Mouse (Mus musculus): ENCODE measurements around the gene Rassf6. TPM values are rescaled to one million over a fixed set of nuclear protein-coding genes. Genes with fewer than 3 reads are reported as not detected.
A peak's percentile ranks its signal among the peaks of the same experiment; 100 is the strongest.

Rassf6 gene
- 1 to 10 TPM; 1.5 to 4.3 TPM for total RNA-seq (2021)
- long read RNA-seq, experiment 1: 0 reads
- long read RNA-seq, experiment 2, partial matches to known transcripts: 0 of 1 reads
- long read RNA-seq, experiment 2, other reads (novel, unspliced or antisense): 0 of 1 reads

GRCm38 (mm10) chr5:90640286-90641217 lies at the start of gene Rassf6:
TSS of gene Rassf6 (minus strand) at chr5:90640657.
- DNase-seq (ENCODE audit: low spot score in 2 of 2): no peak

GRCm38 (mm10) chr5:90689426-90690128 lies 49.1 kb upstream of the Rassf6 start:
- peak in 1 of 2 experiments; percentile 4 for DNase-seq (ENCODE audit: low spot score in 2 of 2)

- no peak for DNase-seq (ENCODE audit: low spot score in 2 of 2)
These were observed 47.5 kb upstream of the Rassf6 start for GRCm38 (mm10) chr5:90687913-90688312.

DNA sequence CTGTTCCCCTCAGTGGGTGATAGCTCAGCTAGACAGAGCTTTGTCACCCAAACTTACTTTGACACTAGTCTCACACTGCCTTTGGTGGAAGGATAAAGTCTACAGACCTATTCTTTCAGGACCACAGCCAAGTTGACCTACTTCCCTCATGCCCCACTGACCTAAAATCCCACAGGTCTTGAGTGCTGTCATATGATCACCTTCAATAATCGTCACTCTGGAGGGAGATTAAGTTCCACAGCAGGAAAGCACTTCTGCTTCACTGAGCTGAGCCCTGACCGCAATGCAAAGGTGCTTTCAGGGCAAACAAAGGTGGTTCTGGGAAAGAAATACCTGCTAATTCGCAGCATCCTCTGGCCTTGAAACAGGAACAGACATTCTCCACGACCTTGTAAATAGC lies 44.5 kb upstream of the Rassf6 start:
- DNase-seq (ENCODE audit: low spot score in 2 of 2): no peak

GRCm38 (mm10) chr5:90681842-90682241 lies 41.4 kb upstream of the Rassf6 start:
- no peak for DNase-seq (ENCODE audit: low spot score in 2 of 2)

DNA sequence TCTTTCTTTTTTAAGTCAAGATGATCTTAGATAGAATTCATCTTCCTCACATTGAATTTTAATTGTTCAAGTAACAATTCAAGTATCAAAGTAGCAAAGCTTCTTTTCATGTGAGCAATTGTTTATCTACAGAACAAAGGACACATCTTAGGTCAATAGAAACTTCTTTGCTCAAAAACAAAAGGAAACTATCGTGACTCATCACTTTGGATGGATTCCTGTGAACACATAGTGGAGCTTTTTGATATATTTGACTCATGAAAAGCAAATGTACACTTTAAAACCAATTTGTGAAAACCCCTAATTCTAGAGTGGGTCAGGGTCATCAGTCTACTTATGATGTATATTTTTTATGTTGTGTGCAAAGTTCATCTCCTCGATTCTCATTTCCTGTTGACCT lies 37.1 kb upstream of the Rassf6 start:
- DNase-seq (ENCODE audit: low spot score in 2 of 2): no peak

DNA sequence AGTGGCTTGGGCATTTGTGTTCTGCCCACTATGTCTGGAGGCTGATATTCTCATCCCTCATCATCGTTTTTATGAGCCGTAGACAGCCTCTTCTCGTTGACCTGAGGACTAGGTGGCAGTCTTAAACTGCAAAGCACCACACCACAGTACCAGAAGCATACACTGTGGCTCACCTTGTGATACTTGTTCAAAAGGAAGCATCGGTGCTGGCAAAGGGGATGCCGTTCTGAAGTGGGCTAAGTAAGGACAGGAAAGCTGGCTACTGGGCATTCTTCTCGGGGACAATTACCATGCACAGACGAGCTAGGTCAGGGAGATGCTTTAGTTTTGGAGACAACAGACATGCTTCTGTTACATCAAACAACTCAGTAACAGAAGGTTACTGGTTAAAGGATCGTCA lies 21.4 kb upstream of the Rassf6 start:
- DNase-seq (ENCODE audit: low spot score in 2 of 2): no peak

GRCm38 (mm10) chr5:90661436-90661835 lies 21.0 kb upstream of the Rassf6 start:
- DNase-seq (ENCODE audit: low spot score in 2 of 2): peak in 1 of 2 experiments; percentile 19

DNA sequence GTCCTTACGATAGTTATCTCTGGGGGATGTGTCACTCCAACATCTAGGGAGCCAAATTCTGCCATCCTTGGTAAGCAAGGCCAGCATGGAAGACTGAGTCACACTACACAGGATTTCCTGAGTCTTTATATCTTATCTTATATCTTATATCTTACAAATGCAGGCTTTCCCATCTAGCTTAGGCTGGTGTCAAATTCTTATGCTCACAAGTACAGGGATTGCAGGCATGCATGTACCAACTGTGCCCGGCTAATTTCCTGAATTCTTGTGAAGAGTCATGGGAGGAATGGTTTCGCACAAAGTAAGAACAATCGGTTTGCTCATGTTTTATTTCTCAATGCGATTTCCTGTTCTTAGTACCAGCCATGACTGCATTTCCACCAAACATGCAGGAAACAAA lies 20.0 kb upstream of the Rassf6 start:
- DNase-seq (ENCODE audit: low spot score in 2 of 2): no peak

GRCm38 (mm10) chr5:90656681-90657080 lies 16.2 kb upstream of the Rassf6 start:
- no peak for DNase-seq (ENCODE audit: low spot score in 2 of 2)

DNA sequence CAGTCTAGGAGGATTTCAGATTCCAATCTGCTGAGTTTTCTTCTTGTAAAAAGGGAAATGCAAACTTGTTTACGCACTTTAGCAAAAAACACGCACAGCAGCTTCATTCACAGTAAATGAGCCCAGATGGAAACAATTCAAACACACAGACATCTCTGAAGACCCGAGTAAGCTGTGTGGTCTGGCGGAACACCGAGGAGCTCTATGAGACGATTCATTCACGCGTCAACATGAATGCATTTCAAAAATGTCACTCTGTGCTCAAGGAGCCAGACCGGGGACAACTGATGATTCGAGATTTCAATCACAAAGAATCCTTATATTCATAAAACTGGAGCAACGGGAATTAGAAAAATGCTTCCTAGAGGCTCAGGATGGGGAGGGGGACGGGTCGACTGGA lies 15.4 kb upstream of the Rassf6 start:
- DNase-seq (ENCODE audit: low spot score in 2 of 2): no peak

GRCm38 (mm10) chr5:90654798-90655197 lies 14.3 kb upstream of the Rassf6 start:
- no peak for DNase-seq (ENCODE audit: low spot score in 2 of 2)

DNA sequence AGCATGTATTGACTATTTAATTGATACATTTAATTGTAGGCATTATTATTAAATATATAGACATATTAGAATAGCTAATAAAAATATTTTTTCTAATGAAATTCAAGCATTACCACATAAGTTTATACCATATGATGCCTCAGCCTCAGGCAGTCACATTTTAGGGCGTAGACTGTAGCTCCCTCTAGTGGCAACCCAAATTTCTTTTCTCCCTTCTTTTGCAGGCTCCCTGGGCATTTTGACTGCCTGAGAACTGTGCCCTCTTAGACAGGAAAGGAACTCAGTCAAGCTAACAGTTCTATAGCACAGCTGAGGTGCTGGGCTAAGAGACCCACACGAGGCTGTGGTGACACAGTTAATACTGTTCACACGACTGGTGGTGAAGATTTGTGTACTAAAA lies 12.3 kb upstream of the Rassf6 start:
- no peak for DNase-seq (ENCODE audit: low spot score in 2 of 2)

GRCm38 (mm10) chr5:90650466-90651150 lies 10.2 kb upstream of the Rassf6 start:
- DNase-seq (ENCODE audit: low spot score in 2 of 2): no peak

- DNase-seq (ENCODE audit: low spot score in 2 of 2): no peak
These were observed 7.0 kb upstream of the Rassf6 start for GRCm38 (mm10) chr5:90647473-90647872.

DNA sequence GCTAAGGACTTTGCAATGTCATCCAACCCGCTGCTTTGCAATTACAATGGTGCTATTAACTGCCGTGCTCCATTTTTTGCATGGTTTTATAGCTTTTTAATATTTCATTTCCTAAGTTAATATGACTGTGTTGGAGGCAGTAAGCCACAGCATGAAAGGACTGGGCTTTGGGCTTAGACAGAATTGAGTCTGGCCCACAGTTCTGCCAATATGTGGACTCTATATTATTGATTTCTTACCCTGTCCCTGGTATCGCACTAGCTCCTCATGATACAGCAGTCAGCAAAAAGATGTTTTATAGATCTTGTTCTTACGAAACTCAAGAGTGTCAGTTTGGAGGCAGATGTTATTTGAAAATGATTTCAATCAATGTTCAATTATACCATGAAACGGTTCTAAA lies 5.9 kb upstream of the Rassf6 start:
- no peak for DNase-seq (ENCODE audit: low spot score in 2 of 2)

GRCm38 (mm10) chr5:90645579-90645978 lies 5.1 kb upstream of the Rassf6 start:
- no peak for DNase-seq (ENCODE audit: low spot score in 2 of 2)

- DNase-seq (ENCODE audit: low spot score in 2 of 2): no peak
These were observed 757 bp upstream of the Rassf6 start for GRCm38 (mm10) chr5:90641218-90641610.

- DNase-seq (ENCODE audit: low spot score in 2 of 2): no peak
These were observed 5.6 kb downstream of the Rassf6 start for GRCm38 (mm10) chr5:90634885-90635284.

DNA sequence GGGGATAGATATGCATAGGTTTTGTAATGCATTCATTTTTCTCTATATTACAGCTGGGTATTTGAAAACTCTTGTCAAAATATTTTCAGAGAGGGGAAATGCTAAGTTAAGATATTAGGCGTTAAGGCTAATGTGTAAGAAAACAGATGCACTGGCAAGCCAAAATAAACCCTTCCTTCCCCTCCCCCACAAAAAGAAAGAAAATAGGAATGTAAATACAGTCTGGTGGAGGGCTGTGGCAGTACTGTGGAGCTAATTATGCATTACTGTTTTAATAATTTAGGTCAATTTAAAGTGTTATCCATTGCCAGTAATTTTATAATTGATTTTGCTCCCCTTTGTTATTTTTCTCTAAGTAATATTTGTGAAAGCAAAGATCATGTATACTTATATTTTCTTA lies 11.9 kb downstream of the Rassf6 start:
- DNase-seq (ENCODE audit: low spot score in 2 of 2): no peak

- DNase-seq (ENCODE audit: low spot score in 2 of 2): no peak
These were observed 12.4 kb downstream of the Rassf6 start for GRCm38 (mm10) chr5:90628011-90628410.

DNA sequence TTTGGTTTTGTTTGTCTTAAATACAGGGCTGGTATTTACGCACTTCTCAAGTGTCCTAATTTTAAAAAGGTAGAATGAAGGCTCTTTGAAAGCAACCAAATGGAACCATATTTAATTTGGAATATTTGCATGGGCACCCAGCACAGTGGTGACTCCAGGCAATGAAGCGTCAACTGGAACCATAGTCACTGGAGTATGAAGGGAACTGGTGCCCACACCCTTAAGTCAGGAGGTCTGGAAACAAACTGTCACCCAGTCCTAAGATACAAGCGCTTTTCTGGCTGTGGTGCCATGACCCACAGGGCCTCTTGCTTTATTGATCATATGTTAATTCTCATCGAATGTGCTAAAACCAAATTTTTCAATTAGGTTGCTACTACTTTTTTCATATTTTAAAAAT lies 13.0 kb downstream of the Rassf6 start:
- DNase-seq (ENCODE audit: low spot score in 2 of 2): no peak
